Mouse (Mus musculus): Measurements from ENCODE around the gene Csf3. TPM values are rescaled to one million over a fixed set of nuclear protein-coding genes. Genes with fewer than 3 reads are reported as not detected.
"Not testable (repeated sequence)": the region's sequence is repeated elsewhere in the genome, so short reads cannot be mapped to it uniquely, and the experiment has no call there.

Csf3 gene
- not detected in 2 replicates for total RNA-seq (2014; rRNA removed)
- not detected in 2 replicates for polyA plus RNA-seq (2015; fragmentation: Nextera tagmentation; extraction: Ambion mirVana)

- WGBS, result 44% methylated on average over 10 of the region's 10 CpGs
- ATAC-seq (no peak), DNase-seq (ENCODE audit: low spot score) (no peak)
- no peak within 1 kb of the TSS for H3K9ac ChIP-seq (replicated peaks; ENCODE audit: low read length)
- H3K36me3 ChIP-seq (ENCODE audit: insufficient read depth, low read length), result peaks cover 8% of the 10 kb centered on the region; the same call in 1 of the 2 replicates
- no peak within 1 kb of the TSS for H3K4me2 ChIP-seq (ENCODE audit: low read depth, low read length)
- H3K27ac ChIP-seq, result no peak within 1 kb of the TSS
- H3K9me3 ChIP-seq (ENCODE audit: low read length), result no peaks in the 10 kb centered on the region
- TF ChIP-seq CTCF (IDR thresholded peaks at IDR 0.05; ENCODE audit: low read depth), result no peak
- no peaks in the 10 kb centered on the region for H3K4me1 ChIP-seq (ENCODE audit: insufficient read depth, low read length)
- H3K27me3 ChIP-seq (ENCODE audit: insufficient read depth, low read length), result no peaks in the 10 kb centered on the region
- no peak within 1 kb of the TSS for H3K4me3 ChIP-seq (ENCODE audit: low read length)
Measured at GRCm38 (mm10) chr11:98701213-98701670, at the start of gene Csf3. Gene Csf3, plus strand, starts transcription at chr11:98701263.

GRCm38 (mm10) chr11:98655076-98655475 is 46.0 kb upstream of the Csf3 start:
- not testable (repeated sequence) for H3K27ac ChIP-seq; H3K4me1 ChIP-seq (ENCODE audit: insufficient read depth, low read length); H3K9ac ChIP-seq (replicated peaks; ENCODE audit: low read length); H3K4me3 ChIP-seq (ENCODE audit: low read length); H3K36me3 ChIP-seq (ENCODE audit: insufficient read depth, low read length); H3K4me2 ChIP-seq (ENCODE audit: low read depth, low read length); H3K9me3 ChIP-seq (ENCODE audit: low read length); H3K27me3 ChIP-seq (ENCODE audit: insufficient read depth, low read length)
- peak; percentile 63; the same call in 1 of the 2 replicates for ATAC-seq
- TF ChIP-seq CTCF (IDR thresholded peaks at IDR 0.05; ENCODE audit: low read depth), result peak; percentile 71
- peak; percentile 62 for DNase-seq (ENCODE audit: low spot score)
- 16% methylated on average over 7 of the region's 7 CpGs for WGBS

- 3% methylated on average over 6 of the region's 6 CpGs for WGBS
- DNase-seq (ENCODE audit: low spot score) (peak; percentile 83), ATAC-seq (no peak)
- H3K4me1 ChIP-seq (ENCODE audit: insufficient read depth, low read length), result no peaks in the 10 kb centered on the region
- H3K27ac ChIP-seq, result no peak overlapping the region
- TF ChIP-seq CTCF (IDR thresholded peaks at IDR 0.05; ENCODE audit: low read depth), result peak; percentile 92
- H3K36me3 ChIP-seq (ENCODE audit: insufficient read depth, low read length), result no peaks in the 10 kb centered on the region
- no peaks in the 10 kb centered on the region for H3K9me3 ChIP-seq (ENCODE audit: low read length)
- H3K9ac ChIP-seq (replicated peaks; ENCODE audit: low read length), result no peak overlapping the region
- H3K4me2 ChIP-seq (ENCODE audit: low read depth, low read length), result 0 out of 2 replicates have a peak overlapping the region, but pooled peaks have one; percentile 23
- H3K4me3 ChIP-seq (ENCODE audit: low read length), result no peak overlapping the region
- H3K27me3 ChIP-seq (ENCODE audit: insufficient read depth, low read length), result no peaks in the 10 kb centered on the region
Measured at GRCm38 (mm10) chr11:98660517-98660916, 40.5 kb upstream of the Csf3 start.

- Histone ChIP-seq H3K9me3 (ENCODE audit: low read length) (no peaks in the 10 kb centered on the region), H3K27me3 (ENCODE audit: insufficient read depth, low read length) (peaks cover 4% of the 10 kb centered on the region; the same call in 1 of the 2 replicates), H3K4me1 (ENCODE audit: insufficient read depth, low read length) (no peaks in the 10 kb centered on the region), H3K9ac (replicated peaks; ENCODE audit: low read length) (no peak within 1 kb of the TSS), H3K4me2 (ENCODE audit: low read depth, low read length) (no peak within 1 kb of the TSS), H3K36me3 (ENCODE audit: insufficient read depth, low read length) (no peaks in the 10 kb centered on the region), H3K4me3 (ENCODE audit: low read length) (no peak within 1 kb of the TSS), H3K27ac (no peak within 1 kb of the TSS)
- no peak for ATAC-seq
- WGBS, result 32% methylated on average over 4 of the region's 4 CpGs
- TF ChIP-seq CTCF (IDR thresholded peaks at IDR 0.05; ENCODE audit: low read depth), result no peak
- no peak for DNase-seq (ENCODE audit: low spot score)
Measured at GRCm38 (mm10) chr11:98664091-98664490, 37.0 kb upstream of the Csf3 start, which contains the start of gene Gsdma. Gene Gsdma, plus strand, starts transcription at chr11:98664351.

GRCm38 (mm10) chr11:98668984-98669383 is 32.1 kb upstream of the Csf3 start:
- Histone ChIP-seq H3K9me3 (ENCODE audit: low read length) (no peaks in the 10 kb centered on the region), H3K4me2 (ENCODE audit: low read depth, low read length) (no peak overlapping the region), H3K4me1 (ENCODE audit: insufficient read depth, low read length) (no peaks in the 10 kb centered on the region), H3K4me3 (ENCODE audit: low read length) (no peak overlapping the region), H3K36me3 (ENCODE audit: insufficient read depth, low read length) (no peaks in the 10 kb centered on the region), H3K27me3 (ENCODE audit: insufficient read depth, low read length) (peaks cover 8% of the 10 kb centered on the region; the same call in 1 of the 2 replicates), H3K27ac (no peak overlapping the region), H3K9ac (replicated peaks; ENCODE audit: low read length) (no peak overlapping the region)
- no peak for TF ChIP-seq CTCF (IDR thresholded peaks at IDR 0.05; ENCODE audit: low read depth)
- WGBS, result 68% methylated on average over 2 of the region's 2 CpGs
- no peak for ATAC-seq
- no peak for DNase-seq (ENCODE audit: low spot score)

GRCm38 (mm10) chr11:98671284-98671815 is 29.7 kb upstream of the Csf3 start:
- no peak for DNase-seq (ENCODE audit: low spot score)
- Histone ChIP-seq H3K4me2 (ENCODE audit: low read depth, low read length) (no peak overlapping the region), H3K9ac (replicated peaks; ENCODE audit: low read length) (no peak overlapping the region), H3K27ac (no peak overlapping the region), H3K27me3 (ENCODE audit: insufficient read depth, low read length) (peaks cover 8% of the 10 kb centered on the region; the same call in 1 of the 2 replicates), H3K4me3 (ENCODE audit: low read length) (no peak overlapping the region), H3K9me3 (ENCODE audit: low read length) (no peaks in the 10 kb centered on the region), H3K36me3 (ENCODE audit: insufficient read depth, low read length) (no peaks in the 10 kb centered on the region), H3K4me1 (ENCODE audit: insufficient read depth, low read length) (no peaks in the 10 kb centered on the region)
- no peak for ATAC-seq
- no peak for TF ChIP-seq CTCF (IDR thresholded peaks at IDR 0.05; ENCODE audit: low read depth)
- 76% methylated on average over 3 of the region's 3 CpGs for WGBS

- 54% methylated on average over 5 of the region's 5 CpGs for WGBS
- Histone ChIP-seq H3K4me2 (ENCODE audit: low read depth, low read length) (no peak overlapping the region), H3K36me3 (ENCODE audit: insufficient read depth, low read length) (no peaks in the 10 kb centered on the region), H3K27ac (no peak overlapping the region), H3K4me1 (ENCODE audit: insufficient read depth, low read length) (no peaks in the 10 kb centered on the region), H3K4me3 (ENCODE audit: low read length) (no peak overlapping the region), H3K9ac (replicated peaks; ENCODE audit: low read length) (no peak overlapping the region), H3K27me3 (ENCODE audit: insufficient read depth, low read length) (peaks cover 8% of the 10 kb centered on the region; the same call in 1 of the 2 replicates), H3K9me3 (ENCODE audit: low read length) (no peaks in the 10 kb centered on the region)
- ATAC-seq (no peak), DNase-seq (ENCODE audit: low spot score) (no peak)
- TF ChIP-seq CTCF (IDR thresholded peaks at IDR 0.05; ENCODE audit: low read depth), result no peak
Measured at GRCm38 (mm10) chr11:98671857-98672256, 29.2 kb upstream of the Csf3 start.

Data from hindbrain, postnatal 0 days (tissue).